Mouse (Mus musculus) hindbrain, embryonic 13.5 days (tissue): ENCODE measurements at regions not wholly inside any gene's neighbourhood (a gene's known extent, or its start where the extent isn't known, plus 50 kb on each side); places are given as distances from the start of the nearest gene placed in this dataset.
A peak's percentile ranks its signal among the peaks of the same experiment; 100 is the strongest.

Source experiments
- ATAC-seq: fragments of 200-750 bp; cut with Nextera tagmentation; 2 replicates; pipeline ENCODE4 v1.8.0; 2017; ENCODE audit warnings: moderate TSS enrichment; ENCODE audit not compliant: low FRiP score
- H3K27ac ChIP-seq: fragments of 300-500 bp; sonication (generic); 2 replicates; pipeline ENCODE4 v1.5.1; 2015; ENCODE audit warnings: inconsistent platforms, mild to moderate bottlenecking, moderate library complexity
- H3K27me3 ChIP-seq: fragments of 300-500 bp; sonication (generic); 2 replicates; pipeline ENCODE4 v1.6.1; 2015; ENCODE audit warnings: mild to moderate bottlenecking, inconsistent platforms
- H3K36me3 ChIP-seq: fragments of 300-500 bp; sonication (generic); 2 replicates; pipeline ENCODE4 v1.6.1; 2015; ENCODE audit warnings: mild to moderate bottlenecking, inconsistent platforms
- H3K4me1 ChIP-seq: fragments of 300-500 bp; sonication (generic); replicated peaks from 2 replicates; pipeline ENCODE4 v1.6.1; 2015; ENCODE audit warnings: inconsistent platforms
- H3K4me2 ChIP-seq: fragments of 300-500 bp; sonication (generic); 2 replicates; pipeline ENCODE4 v1.6.1; 2015; ENCODE audit warnings: inconsistent platforms, mild to moderate bottlenecking, moderate library complexity
- H3K4me3 ChIP-seq: fragments of 300-500 bp; sonication (generic); 2 replicates; pipeline ENCODE4 v1.5.1; 2015; ENCODE audit warnings: mild to moderate bottlenecking, inconsistent platforms
- H3K9ac ChIP-seq: fragments of 300-500 bp; sonication (generic); 2 replicates; pipeline ENCODE4 v1.6.1; 2015; ENCODE audit warnings: mild to moderate bottlenecking, inconsistent platforms
- H3K9me3 ChIP-seq: fragments of 300-500 bp; sonication (generic); 2 replicates; pipeline ENCODE4 v1.6.1; 2016; ENCODE audit warnings: inconsistent platforms
- WGBS: fragments of 180-500 bp; shearing (Covaris S2); methylation state at CpG from one replicate; pipeline ENCODE4 v1.1.7; 2015; 5-methylcytosine and 5-hydroxymethylcytosine counted together

- Histone ChIP-seq H3K9me3 (peaks cover 74% of the 10 kb centered on the region), H3K4me2 (no peak overlapping the region), H3K4me1 (no peaks in the 10 kb centered on the region), H3K27me3 (no peaks in the 10 kb centered on the region), H3K4me3 (no peak overlapping the region), H3K27ac (no peak overlapping the region), H3K9ac (no peak overlapping the region), H3K36me3 (peaks cover 67% of the 10 kb centered on the region)
- 77% methylated on average over 5 of the region's 5 CpGs for WGBS
- ATAC-seq, result no peak
Measured at GRCm38 (mm10) chr17:22795213-22795612, 71.7 kb downstream of the Zfp945 start.

GRCm38 (mm10) chr17:22784481-22784880 lies 82.5 kb downstream of the Zfp945 start:
- no peak overlapping the region for H3K9ac ChIP-seq
- no peaks in the 10 kb centered on the region for H3K27me3 ChIP-seq
- peaks cover 57% of the 10 kb centered on the region for H3K36me3 ChIP-seq
- H3K9me3 ChIP-seq, result peaks cover 61% of the 10 kb centered on the region
- H3K4me1 ChIP-seq, result no peaks in the 10 kb centered on the region
- H3K4me3 ChIP-seq, result no peak overlapping the region
- H3K4me2 ChIP-seq, result no peak overlapping the region
- WGBS, result 99% methylated on average over 2 of the region's 2 CpGs
- no peak for ATAC-seq
- no peak overlapping the region for H3K27ac ChIP-seq

GRCm38 (mm10) chr17:22745736-22746135 lies 121.2 kb downstream of the Zfp945 start:
- WGBS, result 56% methylated on average over 7 of the region's 7 CpGs
- H3K27ac ChIP-seq, result no peak overlapping the region
- H3K4me3 ChIP-seq, result no peak overlapping the region
- no peak overlapping the region for H3K4me2 ChIP-seq
- H3K4me1 ChIP-seq, result no peaks in the 10 kb centered on the region
- no peaks in the 10 kb centered on the region for H3K9me3 ChIP-seq
- no peak for ATAC-seq
- H3K36me3 ChIP-seq, result no peaks in the 10 kb centered on the region
- H3K9ac ChIP-seq, result no peak overlapping the region
- no peaks in the 10 kb centered on the region for H3K27me3 ChIP-seq

- H3K36me3 ChIP-seq, result peaks cover 21% of the 10 kb centered on the region
- under 1% methylated on average over 25 of the region's 25 CpGs for WGBS
- peak overlapping the region; percentile 61 for H3K4me2 ChIP-seq
- ATAC-seq, result peak; percentile 95
- peak overlapping the region; percentile 65 for H3K4me3 ChIP-seq
- H3K9me3 ChIP-seq, result peaks cover 9% of the 10 kb centered on the region; the same call in 1 of the 2 replicates
- H3K27ac ChIP-seq, result peak overlapping the region; percentile 95
- H3K27me3 ChIP-seq, result no peaks in the 10 kb centered on the region
- H3K9ac ChIP-seq, result peak overlapping the region; percentile 82
- peaks cover 7% of the 10 kb centered on the region for H3K4me1 ChIP-seq
Measured at GRCm38 (mm10) chr17:22739581-22740178, 127.3 kb downstream of the Zfp945 start.

GRCm38 (mm10) chr17:22739173-22739572 lies 127.8 kb downstream of the Zfp945 start:
- peak; percentile 22; the same call in 1 of the 2 replicates for ATAC-seq

DNA sequence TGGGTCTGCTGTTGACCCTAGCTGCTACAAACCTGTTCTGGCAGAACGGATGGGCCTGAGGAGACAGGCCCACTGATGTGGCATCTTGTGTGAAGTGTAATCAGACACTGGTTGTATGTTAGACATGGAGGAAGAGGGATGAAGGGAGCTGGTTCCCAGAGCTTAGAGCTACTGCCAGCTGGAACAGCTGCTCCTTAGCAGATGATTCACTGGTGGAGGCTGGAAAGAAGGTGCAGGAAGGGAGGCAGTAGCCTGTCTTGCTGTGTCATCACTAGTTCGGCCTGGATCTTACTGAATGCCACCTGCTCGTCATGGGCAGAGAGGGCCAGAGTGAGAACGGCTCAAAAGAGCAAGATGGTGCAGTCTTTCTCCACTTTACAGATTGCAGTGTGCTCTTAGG lies 130.6 kb downstream of the Zfp945 start:
- ATAC-seq, result no peak
- H3K27me3 ChIP-seq, result no peaks in the 10 kb centered on the region
- peaks cover 33% of the 10 kb centered on the region for H3K36me3 ChIP-seq
- peaks cover 7% of the 10 kb centered on the region for H3K4me1 ChIP-seq
- no peak overlapping the region for H3K27ac ChIP-seq
- no peak overlapping the region for H3K9ac ChIP-seq
- no peak overlapping the region for H3K4me3 ChIP-seq
- WGBS, result 97% methylated on average over 4 of the region's 4 CpGs
- H3K4me2 ChIP-seq, result no peak overlapping the region
- H3K9me3 ChIP-seq, result peaks cover 25% of the 10 kb centered on the region

More at GRCm38 (mm10) chr17:22739173-22739572, 127.8 kb downstream of the Zfp945 start:
- H3K4me3 ChIP-seq, result peak overlapping the region; percentile 65
- H3K27me3 ChIP-seq, result no peaks in the 10 kb centered on the region
- WGBS, result 16% methylated on average over 12 of the region's 12 CpGs
- H3K36me3 ChIP-seq, result peaks cover 25% of the 10 kb centered on the region
- peaks cover 7% of the 10 kb centered on the region for H3K4me1 ChIP-seq
- H3K4me2 ChIP-seq, result peak overlapping the region; percentile 61
- H3K27ac ChIP-seq, result peak overlapping the region; percentile 95
- H3K9me3 ChIP-seq, result peaks cover 10% of the 10 kb centered on the region; the same call in 1 of the 2 replicates
- H3K9ac ChIP-seq, result peak overlapping the region; percentile 82
